Mouse (Mus musculus) lung, postnatal 0 days (tissue): ENCODE measurements around the gene Mast4.

ENCODE experiments used
- CTCF ChIP-seq: IDR thresholded peaks from 2 replicates; pipeline ENCODE4 v1.5.1; 2016; ENCODE audit warnings: antibody characterized with exemption, mild to moderate bottlenecking
- EP300 ChIP-seq: IDR thresholded peaks from 2 replicates; pipeline ENCODE4 v1.6.1; 2016; ENCODE audit warnings: antibody characterized with exemption, mild to moderate bottlenecking, control low read depth

- TF ChIP-seq CTCF (no peak), EP300 (no peak)
Observed at GRCm38 (mm10) chr13:103238034-103238705, 96.1 kb downstream of the Mast4 start.
